Mouse (Mus musculus) layer of hippocampus, adult 18-20 months (tissue): ENCODE measurements around the gene Cdk5rap3. TPM values are rescaled to one million over a fixed set of nuclear protein-coding genes. Genes with fewer than 3 reads are reported as not detected.

Source experiments
- DNase-seq, 2 experiments: peaks; one replicate each; pipeline ENCODE4 v3.0.0; 2022; ENCODE audit warnings: low spot score in 2 of 2
- total RNA-seq, 2 experiments: library from RNA; stranded (reverse); gene quantifications; 2 replicates each; pipeline ENCODE4 v1.2.3; 2021

Gene Cdk5rap3
- total RNA-seq, 2 experiments from 2014 or later: 34.9 to 35.3 TPM

GRCm38 (mm10) chr11:96861878-96862289, 54.4 kb downstream of the Cdk5rap3 start:
- peak; percentile 94 to 97 for DNase-seq

- DNase-seq: no peak
Measured at GRCm38 (mm10) chr11:96861446-96861845, 54.9 kb downstream of the Cdk5rap3 start.

GRCm38 (mm10) chr11:96860564-96860963, 55.7 kb downstream of the Cdk5rap3 start:
- DNase-seq: peak in 1 of 2 experiments; percentile 74

- DNase-seq: no peak
Measured at GRCm38 (mm10) chr11:96859635-96860034, 56.7 kb downstream of the Cdk5rap3 start.

GRCm38 (mm10) chr11:96857446-96857845, 58.9 kb downstream of the Cdk5rap3 start:
- no peak for DNase-seq

Other genes starting within 250 kb of the Cdk5rap3 start
- 10 to 100 TPM; 50.1 to 52.1 TPM for gene Snx11, start 138.9 kb downstream of the Cdk5rap3 start, total RNA-seq
- gene Cbx1, start 127.4 kb downstream of the Cdk5rap3 start, total RNA-seq: 10 to 100 TPM; 48.5 to 48.9 TPM
- 100 to 1,000 TPM; 241 to 242 TPM for gene Nfe2l1, start 86.5 kb downstream of the Cdk5rap3 start, total RNA-seq
- 1 to 10 TPM; 6.5 to 8.2 TPM for gene Copz2, start 66.6 kb downstream of the Cdk5rap3 start, total RNA-seq
- not detected for gene Prr15l, start 11.6 kb upstream of the Cdk5rap3 start, total RNA-seq
- 10 to 100 TPM; 34.2 to 35.0 TPM for gene Pnpo, start 27.5 kb upstream of the Cdk5rap3 start, total RNA-seq
- 10 to 100 TPM; 13.0 to 13.4 TPM for gene Sp2, start 66.5 kb upstream of the Cdk5rap3 start, total RNA-seq
- gene Sp6, start 96.9 kb upstream of the Cdk5rap3 start, total RNA-seq: 1 to 10 TPM in 1 of 2 experiments, under 1 TPM in 1; 0.79 to 1.1 TPM
- 1 to 10 TPM; 4.0 to 4.9 TPM for gene Scrn2, start 113.4 kb upstream of the Cdk5rap3 start, total RNA-seq
- gene Lrrc46, start 124.9 kb upstream of the Cdk5rap3 start, total RNA-seq: under 1 TPM; 0.74 to 0.94 TPM
- 10 to 100 TPM; 76.0 to 80.4 TPM for gene Mrpl10, start 125.1 kb upstream of the Cdk5rap3 start, total RNA-seq
- gene Osbpl7, start 134.1 kb upstream of the Cdk5rap3 start, total RNA-seq: 10 to 100 TPM; 16.3 to 17.7 TPM
- under 1 TPM in 1 of 2 experiments, not detected in 1; 0.12 TPM for gene Tbx21, start 198.8 kb upstream of the Cdk5rap3 start, total RNA-seq
- gene Tbkbp1, start 235.0 kb upstream of the Cdk5rap3 start, total RNA-seq: 100 to 1,000 TPM in 1 of 2 experiments, 10 to 100 TPM in 1; 98.1 to 100 TPM